Mouse (Mus musculus) urinary bladder, adult 18-20 months (tissue): ENCODE measurements around the gene Fam228b.
A peak's percentile ranks its signal among the peaks of the same experiment; 100 is the strongest.
"Not testable (repeated sequence)": the region's sequence is repeated elsewhere in the genome, so short reads cannot be mapped to it uniquely, and the experiment has no call there.

Source experiments
- DNase-seq, 2 experiments: peaks; one replicate each; pipeline ENCODE4 v3.0.0; 2022; ENCODE audit warnings: low spot score in 2 of 2, mixed read lengths in 2 of 2

Gene Fam228b

DNA sequence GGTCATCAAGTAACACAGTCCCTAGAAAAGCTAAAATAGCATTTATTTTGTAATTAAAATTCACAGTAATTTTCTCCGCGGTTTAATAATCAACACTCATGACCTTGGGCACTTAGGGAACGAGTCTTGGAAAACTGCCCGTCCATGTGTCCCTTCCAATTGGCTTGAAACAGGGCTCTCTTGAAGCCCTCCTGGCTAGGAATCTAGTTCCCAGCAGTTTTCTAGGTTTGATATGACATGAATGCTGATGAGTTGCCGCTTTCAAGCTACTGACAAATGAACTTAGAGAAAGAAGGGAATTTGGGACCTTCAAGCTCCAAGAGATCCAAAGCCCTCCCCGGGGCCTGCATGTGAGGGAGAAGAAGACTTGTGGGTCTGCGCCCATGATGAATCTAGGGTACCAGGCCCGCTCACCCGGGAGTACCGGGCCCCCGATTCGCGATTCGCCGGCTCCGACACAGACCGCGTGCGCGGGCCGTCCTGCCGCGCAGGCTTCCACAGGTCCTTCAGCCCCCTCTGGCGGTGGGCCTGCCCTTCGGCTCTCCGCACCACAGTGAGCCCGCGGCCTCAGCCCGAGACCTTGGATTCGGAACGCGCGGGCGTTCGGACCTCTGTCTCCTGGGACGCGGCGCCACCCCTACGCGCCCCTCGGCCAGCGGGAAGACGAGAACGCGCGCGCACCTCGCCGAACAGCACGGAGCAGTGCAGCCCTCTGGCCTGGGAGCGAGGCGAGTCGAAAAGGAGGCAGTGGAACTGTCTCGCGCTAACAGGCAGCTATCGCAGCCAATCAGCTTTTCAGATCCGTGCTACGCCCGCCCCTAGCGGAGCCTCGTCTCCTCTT lies at the start of gene Fam228b, which contains the start of gene Pfn4:
Fam228b (minus strand) TSS at position 776 of the 841 bp plus-strand sequence.
Pfn4 (plus strand) TSS at position 531 of the 841 bp plus-strand sequence.
- peak; percentile 91 to 99 for DNase-seq

DNA sequence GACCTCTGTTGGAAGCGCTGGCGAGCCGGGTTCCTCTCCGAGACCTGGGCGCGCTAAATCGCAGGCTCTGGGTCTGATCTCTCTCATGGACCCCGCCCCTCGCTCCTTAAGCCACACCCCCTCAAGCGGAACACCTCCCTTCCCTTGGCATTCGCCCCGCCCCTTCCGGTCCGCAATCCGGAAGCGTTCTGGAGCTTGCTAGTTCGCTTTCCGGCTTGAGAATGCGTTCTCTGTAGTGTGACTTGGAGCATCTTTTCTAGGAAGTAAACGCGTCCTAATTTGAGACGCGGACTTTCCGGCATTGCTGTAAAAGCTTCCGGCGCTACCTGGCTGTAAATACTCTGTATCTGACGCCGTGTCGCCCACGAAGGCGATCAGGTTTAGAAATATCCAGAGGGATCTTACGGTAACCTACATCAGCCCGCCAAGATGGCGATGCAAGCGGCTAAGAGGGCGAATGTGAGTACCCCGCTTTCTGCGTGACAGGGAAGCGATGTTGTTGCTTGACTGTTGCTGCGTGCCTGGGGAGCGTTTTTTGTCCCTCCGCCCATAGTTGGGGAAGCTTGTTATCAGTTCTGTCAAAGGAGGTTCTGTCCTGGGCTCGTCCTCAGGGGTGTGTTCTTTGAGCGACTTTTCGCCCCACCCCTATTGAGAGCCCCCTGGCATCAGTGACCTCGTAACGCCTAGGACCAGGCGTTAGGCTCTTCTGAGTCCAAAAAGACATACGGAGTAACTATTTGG lies 48.5 kb upstream of the Fam228b start, which contains the start of gene Sf3b6:
Sf3b6 (plus strand) TSS at position 184 of the 741 bp plus-strand sequence.
- peak; percentile 97 to 98 for DNase-seq

DNA sequence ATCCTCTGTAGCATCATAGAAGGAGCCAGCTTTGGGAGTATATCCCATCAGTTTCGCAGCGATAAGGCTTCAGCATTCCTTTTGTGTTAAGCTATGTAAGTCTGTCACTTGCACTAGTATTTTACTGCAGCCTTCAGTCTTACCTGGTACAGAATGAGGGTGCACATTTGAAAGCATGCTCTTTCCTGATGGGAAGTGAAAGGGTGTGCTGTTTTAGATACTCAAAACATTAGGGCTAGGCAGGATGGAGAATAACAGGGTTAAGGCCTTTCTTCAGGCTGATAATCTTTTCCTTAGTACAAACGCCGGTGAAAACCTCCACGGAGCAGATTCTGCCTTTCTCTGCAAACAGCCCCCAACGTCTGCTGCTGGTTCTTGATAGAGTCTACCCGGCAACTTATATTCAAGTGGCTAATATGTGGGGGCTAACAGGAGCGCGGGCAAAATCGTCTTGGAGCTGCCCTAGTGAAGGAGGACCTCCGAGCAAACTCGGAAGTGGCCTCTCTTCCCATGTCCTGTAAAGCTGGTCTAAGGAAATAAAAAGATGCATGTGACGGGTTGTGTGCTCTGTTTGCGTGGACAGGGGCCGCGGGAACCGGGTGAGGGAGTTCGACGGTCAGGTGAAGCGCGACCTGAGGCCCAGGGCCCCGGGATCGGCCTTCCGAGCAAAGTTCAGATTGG lies 47.8 kb upstream of the Fam228b start:
- no peak for DNase-seq

GRCm38 (mm10) chr12:4813636-4814035 lies 44.6 kb upstream of the Fam228b start:
- no peak for DNase-seq

DNA sequence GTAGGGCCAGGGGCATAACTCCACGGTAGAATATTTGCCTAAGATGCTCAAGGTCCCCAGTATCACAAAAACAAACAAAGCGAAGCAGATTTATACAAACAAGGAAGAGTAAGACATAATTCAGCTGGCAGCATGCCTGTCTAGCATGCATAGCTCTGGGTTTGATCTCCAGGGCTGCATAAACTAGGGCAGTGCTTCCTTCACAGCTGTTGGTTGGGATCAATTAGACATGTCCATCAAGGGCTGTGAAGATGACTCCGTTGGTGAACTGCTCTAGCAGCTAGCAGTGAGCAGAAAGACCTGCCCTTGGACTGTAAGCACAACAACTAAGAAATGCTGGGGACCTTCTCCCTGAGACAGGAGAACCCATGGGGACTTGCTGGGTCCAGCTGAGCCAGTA lies 42.6 kb upstream of the Fam228b start:
- no peak for DNase-seq

GRCm38 (mm10) chr12:4811036-4811435 lies 42.0 kb upstream of the Fam228b start:
- no peak for DNase-seq

GRCm38 (mm10) chr12:4797471-4797870 lies 28.4 kb upstream of the Fam228b start:
- DNase-seq: peak in 1 of 2 experiments; percentile 46

GRCm38 (mm10) chr12:4793718-4794117 lies 24.7 kb upstream of the Fam228b start:
- no peak for DNase-seq

- not testable (repeated sequence) for DNase-seq
Measured at GRCm38 (mm10) chr12:4788128-4788527, 19.1 kb upstream of the Fam228b start.

- no peak for DNase-seq
Measured at GRCm38 (mm10) chr12:4784466-4784865, 15.4 kb upstream of the Fam228b start.

DNA sequence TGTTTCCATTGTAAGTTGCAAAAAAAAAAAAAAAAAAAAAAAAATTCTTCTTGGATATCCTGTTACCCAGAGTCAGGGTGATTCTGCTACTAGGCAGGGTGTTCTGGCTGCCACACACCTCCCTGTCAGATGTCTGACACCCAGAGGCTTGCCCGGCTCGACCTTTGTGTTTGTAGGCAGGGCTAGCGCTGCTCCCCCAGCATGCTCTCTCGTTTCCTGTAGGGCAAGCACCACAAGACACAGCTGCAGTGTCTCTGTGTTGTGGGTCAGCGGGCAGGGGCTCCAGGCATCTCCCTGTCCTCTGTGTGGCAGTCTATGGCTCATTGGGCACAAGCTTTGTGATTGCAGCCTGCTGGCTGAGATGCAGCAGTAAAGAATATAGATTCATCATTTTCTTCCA lies 14.5 kb upstream of the Fam228b start:
- no peak for DNase-seq

DNA sequence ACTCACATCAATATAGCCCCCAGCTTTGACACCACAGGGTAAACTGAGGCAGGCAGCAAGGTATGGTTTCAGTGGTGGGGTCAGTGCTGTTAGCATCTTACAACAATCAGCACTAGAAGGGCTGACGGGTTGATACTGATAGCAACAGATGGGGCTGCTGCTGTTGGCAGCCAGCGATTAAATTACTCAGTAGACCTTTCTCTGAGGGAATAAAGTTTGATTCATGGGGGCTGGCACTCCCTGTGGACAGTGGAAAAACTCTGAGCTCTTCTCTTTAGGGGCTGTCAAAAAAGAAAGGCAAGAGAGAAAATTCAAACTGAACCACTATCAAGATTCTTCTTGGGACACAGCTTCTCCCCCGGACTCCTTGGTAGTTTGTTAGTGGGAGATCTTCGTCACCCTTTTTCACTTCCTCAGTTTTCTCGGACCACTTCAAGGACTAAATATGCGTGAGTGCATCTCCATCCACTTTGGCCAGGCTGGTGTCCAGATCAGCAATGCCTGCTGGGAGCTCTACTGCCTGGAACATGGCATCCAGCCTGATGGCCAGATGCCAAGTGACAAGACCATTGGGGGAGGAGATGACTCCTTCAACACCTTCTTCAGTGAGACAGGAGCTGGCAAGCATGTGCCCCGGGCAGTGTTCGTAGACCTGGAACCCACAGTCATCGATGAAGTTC lies 12.8 kb upstream of the Fam228b start:
- DNase-seq: not testable (repeated sequence)

DNA sequence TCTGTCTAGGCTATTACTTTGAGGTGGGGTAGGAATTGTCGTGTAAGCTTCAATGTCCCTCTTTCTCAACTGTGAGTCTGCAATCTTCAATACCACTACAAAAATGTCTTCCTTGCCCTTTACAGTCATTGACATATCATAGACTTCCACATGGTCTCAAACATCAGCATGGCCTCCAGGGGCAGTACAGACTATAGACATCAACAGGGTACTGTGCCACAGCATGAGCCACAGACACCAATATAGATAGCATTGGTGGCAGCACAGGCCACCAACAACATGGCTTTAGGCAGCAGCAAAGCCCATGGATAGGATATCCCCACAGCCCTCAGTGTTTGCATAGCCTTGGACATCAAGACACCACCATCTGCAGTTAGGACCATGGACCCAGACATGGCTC lies 12.2 kb upstream of the Fam228b start:
- DNase-seq: no peak

DNA sequence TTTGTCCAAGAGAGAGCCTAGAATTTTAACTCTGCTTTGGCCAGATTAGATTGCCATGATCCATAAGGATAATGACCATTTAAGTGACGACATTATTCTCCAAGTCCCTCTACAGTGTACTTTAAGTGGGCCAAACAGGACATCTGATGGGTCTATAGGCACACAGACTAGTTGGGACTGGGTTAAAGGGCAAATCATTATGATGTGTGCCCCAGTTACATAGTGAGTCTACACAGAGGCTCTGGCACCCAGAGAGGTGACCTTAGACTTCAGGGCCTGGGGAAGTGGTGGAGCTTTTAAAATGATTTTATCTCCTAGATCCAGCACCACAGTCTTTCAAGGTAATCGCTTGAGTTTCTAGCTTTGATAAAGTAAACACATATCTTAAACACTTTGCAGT lies 11.2 kb upstream of the Fam228b start:
- no peak for DNase-seq

DNA sequence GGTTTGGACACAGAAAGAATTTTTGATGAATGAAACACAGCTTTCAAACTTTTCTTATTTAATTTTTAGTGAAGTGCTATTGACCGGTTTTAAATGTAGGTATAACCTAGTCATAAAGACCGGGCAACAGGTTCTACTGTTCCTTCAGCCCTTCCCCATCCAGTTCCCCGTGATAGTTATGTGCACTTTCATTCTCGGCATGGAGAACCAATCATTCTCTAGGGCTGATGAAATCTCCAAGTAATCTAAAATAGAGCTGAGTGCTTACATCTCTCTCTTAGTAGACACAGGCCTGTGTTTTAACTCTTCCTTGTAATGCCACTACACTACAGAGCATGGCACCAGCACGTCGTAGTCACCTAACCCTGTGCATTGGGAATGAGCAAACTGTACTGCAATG lies 8.7 kb upstream of the Fam228b start:
- no peak for DNase-seq

DNA sequence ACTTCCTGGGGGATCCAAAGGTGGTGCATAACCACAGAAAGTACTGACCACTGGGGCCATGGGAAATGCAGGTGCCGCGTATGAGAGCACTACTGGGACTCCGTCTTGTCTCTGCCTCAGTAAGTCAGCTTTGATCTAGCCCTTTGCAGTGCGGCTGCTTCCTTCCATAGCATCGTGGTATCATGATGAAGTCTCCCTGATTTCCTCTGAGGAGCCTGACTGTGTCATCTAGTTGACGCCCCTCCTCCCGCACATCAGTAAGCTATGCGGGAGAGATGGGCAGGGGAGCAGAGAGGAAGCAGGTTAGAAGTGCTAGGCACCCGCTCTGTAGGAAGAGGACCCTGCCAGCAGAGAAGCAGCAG lies 6.5 kb upstream of the Fam228b start:
- DNase-seq: no peak

- DNase-seq: no peak
Measured at GRCm38 (mm10) chr12:4774895-4775587, 6.0 kb upstream of the Fam228b start.

- DNase-seq: no peak
Measured at GRCm38 (mm10) chr12:4769333-4769723, 261 bp upstream of the Fam228b start.

DNA sequence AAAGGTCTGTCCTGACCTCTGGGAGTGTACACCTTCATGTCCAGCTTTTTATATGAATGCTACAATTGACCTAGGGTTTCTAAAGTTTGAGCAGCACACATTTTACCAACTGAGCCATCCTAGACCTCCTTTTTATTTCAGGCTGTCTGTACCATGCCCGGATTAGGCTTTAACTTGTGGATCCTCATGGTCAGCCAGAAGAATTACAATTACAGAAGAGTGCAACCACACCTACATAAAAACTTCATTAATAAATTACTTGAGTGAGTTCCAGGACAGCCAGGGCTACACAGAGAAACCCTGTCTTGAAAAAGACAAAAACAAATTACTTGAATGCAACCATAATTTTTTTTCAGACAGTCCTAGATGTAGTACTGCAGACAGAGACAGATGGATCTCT lies 12.0 kb downstream of the Fam228b start:
- DNase-seq: no peak

- not testable (repeated sequence) for DNase-seq
Measured at GRCm38 (mm10) chr12:4754451-4754850, 14.6 kb downstream of the Fam228b start.

DNA sequence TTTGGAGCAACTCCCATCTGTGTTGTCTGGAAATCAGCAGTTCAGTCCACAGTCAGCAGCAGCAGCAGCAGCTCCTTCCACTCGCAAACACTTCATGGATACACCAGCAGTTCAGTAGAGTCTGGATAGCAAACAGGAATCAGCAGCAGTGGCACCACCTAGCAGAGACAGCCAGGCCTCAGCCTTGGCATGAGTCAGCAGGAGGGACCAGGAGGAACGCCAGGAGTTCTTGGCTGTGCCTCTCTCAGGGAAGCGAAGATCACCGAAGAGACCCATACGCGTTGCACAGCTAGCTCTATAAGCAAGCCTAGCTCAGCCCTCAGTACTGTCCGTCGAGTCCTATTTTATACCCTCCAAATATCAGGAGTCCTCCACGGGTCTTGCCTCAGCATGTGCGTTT lies 24.6 kb downstream of the Fam228b start:
- DNase-seq: no peak
